Mouse (Mus musculus): ENCODE data around the gene Trappc13.

DNA sequence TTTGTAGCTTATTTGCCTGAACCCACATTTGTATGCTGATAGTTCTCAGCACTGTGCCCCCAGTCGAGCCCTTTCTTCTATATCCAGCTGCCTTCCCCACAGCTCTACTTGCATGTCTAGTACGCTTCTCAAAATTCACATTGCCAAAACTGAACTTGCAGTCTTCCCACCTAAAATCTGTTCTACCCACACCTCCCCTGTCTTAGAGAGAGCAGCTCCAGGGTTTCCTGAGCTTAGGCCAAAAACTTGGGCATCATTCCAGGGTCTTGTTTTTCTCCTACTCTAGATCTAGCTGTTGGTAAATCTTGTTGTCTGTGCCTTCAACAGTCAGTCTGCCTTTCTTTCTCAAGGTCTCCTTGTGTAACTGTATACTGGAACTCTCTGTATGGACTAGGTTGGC lies 63.4 kb downstream of the Trappc13 start:
- no peak for TF ChIP-seq CTCF (IDR thresholded peaks at IDR 0.05; ENCODE audit: low read depth, low read length)
- TF ChIP-seq EP300 (IDR thresholded peaks at IDR 0.05; ENCODE audit: insufficient read depth, low read depth, low read length) = no peak

Data from ES-Bruce4 (cell line).